Mouse (Mus musculus) frontal cortex, postnatal 36 days (tissue): ENCODE results near the gene Trhde.

Source experiments
- DNase-seq, 2 experiments: peaks; one replicate each; pipeline ENCODE4 v3.0.0; 2022; ENCODE audit warnings: low spot score in 2 of 2

The Trhde gene

GRCm38 (mm10) chr10:114735678-114736077 lies 66.4 kb downstream of the Trhde start:
- DNase-seq: no peak

DNA sequence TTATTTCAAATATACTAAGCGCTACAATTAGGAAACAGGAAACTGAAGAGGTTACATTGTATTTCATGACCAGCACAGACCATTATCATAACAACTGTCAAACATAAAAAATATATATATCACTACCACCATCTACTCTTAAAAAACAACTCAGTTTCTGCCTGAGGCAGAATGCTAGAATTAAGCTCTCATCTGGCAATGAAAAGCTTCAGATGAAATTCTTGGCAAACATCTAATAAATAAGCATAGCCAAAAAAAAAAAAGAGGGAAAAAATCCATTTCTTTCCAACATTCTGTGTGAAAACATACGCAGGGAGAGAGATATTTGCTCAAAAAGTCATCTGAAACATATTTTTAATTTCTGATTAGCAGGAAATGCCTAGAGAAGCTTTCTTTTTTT lies 67.0 kb downstream of the Trhde start:
- DNase-seq: no peak

- DNase-seq: no peak
Measured at GRCm38 (mm10) chr10:114725591-114725990, 76.5 kb downstream of the Trhde start.

GRCm38 (mm10) chr10:114701791-114702190 lies 100.3 kb downstream of the Trhde start:
- DNase-seq: no peak

DNA sequence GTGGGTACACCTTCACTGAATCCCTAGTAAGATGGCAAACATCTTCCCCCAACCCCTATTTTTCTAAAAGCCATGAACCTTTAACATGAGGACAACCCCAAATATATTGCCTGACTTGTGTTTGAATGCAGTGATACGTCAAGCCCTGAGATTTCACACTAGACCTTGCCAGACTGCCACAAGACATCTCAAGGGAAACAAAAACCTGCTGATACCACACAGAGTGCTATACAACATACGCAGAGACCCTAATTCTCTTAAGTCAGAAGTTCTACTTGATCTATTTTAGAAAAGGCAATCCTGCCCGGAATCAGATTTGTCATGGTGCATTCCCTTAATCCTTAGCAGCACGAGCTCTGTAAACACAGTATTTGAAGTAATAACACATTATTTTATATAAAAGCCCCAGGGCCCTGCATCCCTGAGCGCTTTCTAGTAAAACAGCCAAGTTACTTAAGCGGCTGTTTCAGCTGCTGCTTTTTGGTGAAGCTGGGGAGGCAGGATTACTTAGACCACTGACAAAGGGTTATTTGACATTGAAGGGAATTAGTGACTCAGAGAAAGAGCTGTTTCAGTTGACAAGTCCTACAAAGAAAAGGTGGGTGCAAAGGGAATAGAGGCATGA lies 130.2 kb downstream of the Trhde start:
- DNase-seq: peak in 1 of 2 experiments; percentile 7

DNA sequence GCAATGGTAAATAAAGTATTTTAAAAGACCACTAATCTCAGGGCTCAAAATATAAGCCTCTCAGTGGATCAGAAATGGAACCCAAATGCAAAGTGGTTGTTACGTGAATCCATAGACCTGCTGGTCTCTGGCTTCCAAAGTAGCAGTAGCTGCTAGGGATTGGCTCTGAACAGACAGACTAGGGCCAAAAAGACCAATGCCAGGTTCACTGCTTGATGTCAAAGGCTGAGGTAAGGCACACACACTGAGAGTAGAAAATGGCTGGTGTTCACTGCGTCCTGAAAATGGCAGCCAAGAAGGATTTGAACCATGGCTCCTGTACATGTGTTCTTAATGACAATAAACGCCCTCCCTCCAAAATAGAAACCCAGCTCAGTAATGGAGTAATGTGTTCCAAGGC lies 209.1 kb downstream of the Trhde start:
- no peak for DNase-seq

DNA sequence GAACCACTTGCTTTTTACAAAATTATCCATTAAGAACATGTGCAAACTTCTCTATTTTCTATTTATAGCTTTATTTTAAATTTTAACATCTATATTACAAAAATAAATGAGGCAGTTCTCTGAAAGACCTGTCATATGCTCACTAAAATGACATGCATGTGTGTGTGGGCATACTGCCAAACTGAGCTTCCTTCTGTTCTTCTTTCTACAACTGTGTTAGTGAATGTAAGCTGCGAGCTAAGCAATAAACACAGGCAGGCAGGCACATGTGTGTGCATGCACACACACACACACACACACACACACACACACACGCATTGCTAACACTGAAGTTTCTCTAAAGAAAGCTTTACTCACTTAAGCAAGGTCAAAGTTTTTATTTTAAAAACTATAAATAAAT lies 223.2 kb downstream of the Trhde start:
- peak in 1 of 2 experiments; percentile 9 for DNase-seq

- no peak for DNase-seq
Measured at GRCm38 (mm10) chr10:114567891-114568290, 234.2 kb downstream of the Trhde start.

DNA sequence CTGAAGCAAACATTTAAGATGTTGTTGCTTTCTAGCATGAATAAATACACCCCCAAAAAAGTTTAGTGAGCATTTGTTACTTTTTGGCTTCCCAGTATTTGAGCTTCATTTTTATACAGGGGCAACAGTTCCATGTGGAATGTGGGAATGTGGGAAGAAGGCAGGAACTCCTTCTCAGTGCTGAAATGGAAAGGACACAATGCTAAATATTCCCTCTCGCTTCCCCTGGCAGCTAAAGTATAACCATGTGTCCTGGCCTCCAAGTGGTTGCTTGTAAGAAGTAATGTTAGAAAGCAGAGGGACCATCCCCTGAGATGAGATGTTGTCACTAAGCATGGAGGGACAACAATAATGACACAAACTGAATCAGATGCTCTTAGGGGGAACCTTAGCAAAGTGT lies 292.9 kb downstream of the Trhde start:
- peak in 1 of 2 experiments; percentile 40 for DNase-seq

- DNase-seq: no peak
Measured at GRCm38 (mm10) chr10:114488806-114489205, 313.3 kb downstream of the Trhde start.

DNA sequence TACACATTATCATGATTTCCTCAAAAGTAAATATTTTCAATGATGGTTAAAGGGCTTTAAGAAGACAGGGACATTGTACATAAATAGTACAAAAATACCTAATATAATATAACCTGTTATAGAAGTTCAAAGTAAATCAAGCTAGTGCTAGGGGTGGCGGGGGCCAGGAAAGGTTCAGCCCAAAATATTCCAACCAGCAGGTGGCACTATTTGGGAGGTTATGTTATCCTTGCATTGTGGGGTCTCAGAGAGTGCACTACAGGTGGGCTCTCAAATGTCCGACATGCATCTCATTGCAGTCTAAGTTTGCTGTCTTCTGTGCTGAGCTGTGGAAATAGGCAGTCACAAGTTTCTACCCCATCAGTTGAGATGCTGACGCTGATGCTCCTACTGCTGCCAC lies 346.5 kb downstream of the Trhde start:
- no peak for DNase-seq

GRCm38 (mm10) chr10:114448116-114448515 lies 354.0 kb downstream of the Trhde start:
- no peak for DNase-seq

- no peak for DNase-seq
Measured at GRCm38 (mm10) chr10:114418956-114419530, 383.1 kb downstream of the Trhde start.

GRCm38 (mm10) chr10:114415717-114416116 lies 386.4 kb downstream of the Trhde start:
- peak in 1 of 2 experiments; percentile 10 for DNase-seq

DNA sequence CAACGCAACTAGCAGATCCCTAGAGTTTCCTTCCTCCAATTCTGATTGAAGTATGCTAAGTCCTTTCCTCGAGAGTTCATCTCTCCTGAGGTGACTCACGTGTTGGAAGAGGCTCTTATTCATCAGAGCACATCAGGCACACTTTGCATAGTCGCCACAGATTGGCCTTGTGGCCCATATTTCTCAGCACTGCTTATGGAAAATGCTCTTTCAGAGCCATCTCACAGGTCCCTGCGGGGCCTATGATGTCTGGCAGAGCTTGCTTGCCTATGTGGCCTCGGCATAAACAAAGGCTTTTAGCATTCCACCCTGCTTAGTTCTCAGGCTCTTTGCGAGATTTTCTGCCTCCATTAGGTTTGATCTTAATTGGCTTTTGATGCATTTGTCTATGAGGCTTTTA lies 396.8 kb downstream of the Trhde start:
- no peak for DNase-seq

DNA sequence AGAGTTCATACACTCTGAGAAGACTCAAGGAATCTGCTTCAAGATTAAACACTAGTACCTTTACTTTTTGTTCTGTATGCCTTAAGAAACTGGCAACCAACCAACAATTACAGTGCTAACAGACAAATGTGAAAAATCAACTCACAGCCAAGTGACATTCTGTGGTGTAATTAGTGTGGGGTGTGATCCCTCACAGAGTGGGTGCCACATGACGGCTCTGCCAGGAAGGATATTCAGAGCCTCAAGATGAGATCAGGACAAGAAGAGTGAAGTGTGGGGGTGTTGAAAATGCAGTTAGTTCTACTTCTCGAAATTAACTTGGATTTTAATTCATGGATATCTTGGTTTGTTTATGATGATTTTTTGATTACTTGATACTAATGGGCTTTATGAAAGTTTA lies 398.3 kb downstream of the Trhde start:
- DNase-seq: peak in 1 of 2 experiments; percentile 12

DNA sequence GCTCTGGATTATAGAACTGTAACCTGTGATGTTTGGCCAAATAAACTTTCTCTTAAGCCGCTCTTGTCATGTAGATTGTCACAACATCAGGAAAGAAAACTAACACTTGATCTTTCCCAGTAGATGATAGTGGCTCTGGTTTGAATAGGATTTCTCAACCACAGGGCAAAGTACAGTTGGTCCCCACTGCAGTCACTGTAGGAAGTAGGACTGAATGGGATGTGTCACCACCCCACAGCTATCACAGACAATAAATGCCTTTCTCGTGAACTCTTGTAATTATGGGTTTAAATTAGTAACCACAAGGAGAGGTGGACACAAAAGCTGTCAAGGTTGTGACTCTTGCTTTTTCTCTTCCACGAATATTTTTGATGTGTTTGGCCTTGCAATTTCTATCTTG lies 431.3 kb downstream of the Trhde start:
- no peak for DNase-seq

DNA sequence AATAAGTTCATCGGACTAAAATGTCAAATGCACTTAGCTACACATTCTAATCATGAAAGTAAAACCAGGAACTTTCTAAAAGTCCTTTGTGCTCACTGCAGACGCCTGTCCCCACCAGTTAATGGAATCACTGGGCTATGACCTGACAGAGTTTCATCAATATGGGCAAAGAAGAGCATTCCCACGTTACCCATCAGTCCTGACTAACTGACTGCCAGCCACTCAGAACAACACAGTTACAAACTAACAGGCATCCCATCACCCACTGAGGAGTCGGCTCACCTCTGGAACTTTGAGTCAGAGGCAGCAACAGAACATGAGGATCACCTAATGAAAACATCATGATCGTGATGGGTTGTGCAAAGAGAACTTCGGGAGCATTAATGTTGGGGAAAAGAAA lies 438.7 kb downstream of the Trhde start:
- no peak for DNase-seq

GRCm38 (mm10) chr10:114362631-114363030 lies 439.5 kb downstream of the Trhde start:
- no peak for DNase-seq
